Mouse (Mus musculus) bone marrow macrophage, adult 2 months (primary cell): ENCODE measurements around the gene Fxyd5.

Experiments
- CTCF ChIP-seq: IDR thresholded peaks from 2 replicates; pipeline ENCODE4 v1.5.1; 2012; ENCODE audit warnings: low read depth, mild to moderate bottlenecking, low read length, moderate library complexity
- POLR2A ChIP-seq: IDR thresholded peaks from 2 replicates; pipeline ENCODE4 v1.6.1; 2012; ENCODE audit warnings: mild to moderate bottlenecking, low read depth, low read length, borderline replicate concordance

GRCm38 (mm10) chr7:31088206-31088605 lies 45.9 kb upstream of the Fxyd5 start:
- TF ChIP-seq CTCF (no peak), POLR2A (no peak)
